Mouse (Mus musculus) hindbrain, embryonic 10.5 days (tissue): ENCODE data around the gene Akr1c12. TPM values are rescaled to one million over a fixed set of nuclear protein-coding genes. Genes with fewer than 3 reads are reported as not detected.
"Not testable (repeated sequence)": the region's sequence is repeated elsewhere in the genome, so short reads cannot be mapped to it uniquely, and the experiment has no call there.

Source experiments
- DNase-seq: peaks from one replicate; pipeline ENCODE4 v3.0.0-alpha.2; 2017; ENCODE audit warnings: low spot score
- H3K27ac ChIP-seq: fragments of 300-500 bp; sonication (generic); 2 replicates; pipeline ENCODE4 v1.5.1; 2016; ENCODE audit warnings: mild to moderate bottlenecking, moderate library complexity
- H3K27me3 ChIP-seq: fragments of 300-500 bp; sonication (generic); 2 replicates; pipeline ENCODE4 v1.6.1; 2016; ENCODE audit warnings: mild to moderate bottlenecking; ENCODE audit not compliant: poor library complexity, insufficient read depth, severe bottlenecking
- H3K36me3 ChIP-seq: fragments of 300-500 bp; sonication (generic); 2 replicates; pipeline ENCODE4 v1.6.1; 2016; ENCODE audit warnings: mild to moderate bottlenecking, moderate library complexity
- H3K4me1 ChIP-seq: fragments of 300-500 bp; sonication (generic); replicated peaks from 2 replicates; pipeline ENCODE4 v1.6.1; 2016; ENCODE audit warnings: mild to moderate bottlenecking
- H3K4me3 ChIP-seq: fragments of 300-500 bp; sonication (generic); 2 replicates; pipeline ENCODE4 v1.5.1; 2016; ENCODE audit warnings: mild to moderate bottlenecking, moderate library complexity
- H3K9me3 ChIP-seq: fragments of 300-500 bp; sonication (generic); 2 replicates; pipeline ENCODE4 v1.6.1; 2016; ENCODE audit warnings: mild to moderate bottlenecking, moderate library complexity
- WGBS: fragments of 180-500 bp; shearing (Covaris S2); methylation state at CpG from one replicate; pipeline ENCODE4 v1.1.7; 2016; 5-methylcytosine and 5-hydroxymethylcytosine counted together
- polyA plus RNA-seq: library from polyadenylated mRNA; unstranded; fragments of >200 nt; fragmentation: Nextera tagmentation; extraction: Ambion mirVana; gene quantifications from 2 replicates; pipeline ENCODE4 v1.2.1, GENCODE M21; 2016

The Akr1c12 gene
- 0.17 TPM in 1 of 2 replicates, not detected in the other for polyA plus RNA-seq

- Histone ChIP-seq H3K4me1 (no peaks in the 10 kb centered on the region), H3K27me3 (no peaks in the 10 kb centered on the region)
- WGBS: 76% methylated on average over 4 of the region's 4 CpGs
Observed at GRCm38 (mm10) chr13:4279284-4279683, at the start of gene Akr1c12. Gene Akr1c12 (minus strand): TSS chr13:4279433.

GRCm38 (mm10) chr13:4318773-4319172 is 39.5 kb upstream of the Akr1c12 start:
- DNase-seq: no peak
- H3K27ac ChIP-seq: no peak overlapping the region
- H3K36me3 ChIP-seq: no peaks in the 10 kb centered on the region
- no peaks in the 10 kb centered on the region for H3K9me3 ChIP-seq
- WGBS: 89% methylated on average over 2 of the region's 2 CpGs
- no peaks in the 10 kb centered on the region for H3K27me3 ChIP-seq
- H3K4me3 ChIP-seq: no peak overlapping the region
- no peaks in the 10 kb centered on the region for H3K4me1 ChIP-seq

More at GRCm38 (mm10) chr13:4279284-4279683, at the start of gene Akr1c12:
- H3K36me3 ChIP-seq: no peaks in the 10 kb centered on the region
- no peak for DNase-seq
- no peaks in the 10 kb centered on the region for H3K9me3 ChIP-seq
- no peak within 1 kb of the TSS for H3K27ac ChIP-seq
- H3K4me3 ChIP-seq: no peak within 1 kb of the TSS

- no peak for DNase-seq
- 85% methylated on average over 2 of the region's 2 CpGs for WGBS
- Histone ChIP-seq H3K9me3 (no peaks in the 10 kb centered on the region), H3K4me1 (no peaks in the 10 kb centered on the region), H3K27me3 (no peaks in the 10 kb centered on the region), H3K27ac (no peak overlapping the region), H3K36me3 (no peaks in the 10 kb centered on the region), H3K4me3 (no peak overlapping the region)
Observed at GRCm38 (mm10) chr13:4313907-4314306, 34.7 kb upstream of the Akr1c12 start.

- no peaks in the 10 kb centered on the region for H3K27me3 ChIP-seq
- H3K36me3 ChIP-seq: no peaks in the 10 kb centered on the region
- H3K4me3 ChIP-seq: no peak overlapping the region
- H3K4me1 ChIP-seq: no peaks in the 10 kb centered on the region
- DNase-seq: no peak
- no peaks in the 10 kb centered on the region for H3K9me3 ChIP-seq
- H3K27ac ChIP-seq: no peak overlapping the region
- WGBS: 54% methylated on average over 2 of the region's 2 CpGs
Observed at GRCm38 (mm10) chr13:4304861-4305565, 25.8 kb upstream of the Akr1c12 start.

GRCm38 (mm10) chr13:4296991-4297390 is 17.8 kb upstream of the Akr1c12 start:
- Histone ChIP-seq H3K27me3 (no peaks in the 10 kb centered on the region), H3K9me3 (no peaks in the 10 kb centered on the region), H3K27ac (no peak overlapping the region), H3K4me3 (no peak overlapping the region), H3K4me1 (no peaks in the 10 kb centered on the region), H3K36me3 (no peaks in the 10 kb centered on the region)
- 90% methylated on average over 4 of the region's 4 CpGs for whole genome bisulfite sequencing
- DNase-seq: no peak

- H3K27ac ChIP-seq: no peak overlapping the region
- DNase-seq: no peak
- no peaks in the 10 kb centered on the region for H3K4me1 ChIP-seq
- no peaks in the 10 kb centered on the region for H3K36me3 ChIP-seq
- no peaks in the 10 kb centered on the region for H3K9me3 ChIP-seq
- 45% methylated on average over 7 of the region's 7 CpGs for WGBS
- H3K27me3 ChIP-seq: no peaks in the 10 kb centered on the region
- no peak overlapping the region for H3K4me3 ChIP-seq
Observed at GRCm38 (mm10) chr13:4281471-4282412, 2.5 kb upstream of the Akr1c12 start.

- no peak overlapping the region for H3K4me3 ChIP-seq
- H3K36me3 ChIP-seq: no peaks in the 10 kb centered on the region
- H3K27me3 ChIP-seq: no peaks in the 10 kb centered on the region
- H3K27ac ChIP-seq: no peak overlapping the region
- DNase-seq: no peak
- H3K4me1 ChIP-seq: no peaks in the 10 kb centered on the region
- no peaks in the 10 kb centered on the region for H3K9me3 ChIP-seq
- 90% methylated on average over 2 of the region's 2 CpGs for WGBS
Observed at GRCm38 (mm10) chr13:4277526-4277925, 1.7 kb downstream of the Akr1c12 start.

GRCm38 (mm10) chr13:4270860-4271259 is 8.4 kb downstream of the Akr1c12 start:
- no peak for DNase-seq

GRCm38 (mm10) chr13:4265455-4265854 is 13.8 kb downstream of the Akr1c12 start:
- not testable (repeated sequence) for H3K27me3 ChIP-seq, H3K9me3 ChIP-seq, H3K27ac ChIP-seq, DNase-seq, H3K4me3 ChIP-seq, H3K4me1 ChIP-seq, H3K36me3 ChIP-seq
- 90% methylated on average over 2 of the region's 2 CpGs for WGBS

More at GRCm38 (mm10) chr13:4270860-4271259, 8.4 kb downstream of the Akr1c12 start:
- Histone ChIP-seq H3K36me3 (no peaks in the 10 kb centered on the region), H3K4me1 (no peaks in the 10 kb centered on the region), H3K4me3 (no peak overlapping the region), H3K9me3 (no peaks in the 10 kb centered on the region), H3K27me3 (no peaks in the 10 kb centered on the region), H3K27ac (no peak overlapping the region)

- H3K36me3 ChIP-seq: no peaks in the 10 kb centered on the region
- no peaks in the 10 kb centered on the region for H3K4me1 ChIP-seq
- no peak overlapping the region for H3K27ac ChIP-seq
- WGBS: 85% methylated on average over 2 of the region's 2 CpGs
- H3K9me3 ChIP-seq: no peaks in the 10 kb centered on the region
- H3K27me3 ChIP-seq: no peaks in the 10 kb centered on the region
- no peak for DNase-seq
- H3K4me3 ChIP-seq: no peak overlapping the region
Observed at GRCm38 (mm10) chr13:4265047-4265446, 14.2 kb downstream of the Akr1c12 start.

- H3K4me3 ChIP-seq: no peak overlapping the region
- H3K27me3 ChIP-seq: no peaks in the 10 kb centered on the region
- H3K27ac ChIP-seq: no peak overlapping the region
- no peaks in the 10 kb centered on the region for H3K4me1 ChIP-seq
- H3K36me3 ChIP-seq: no peaks in the 10 kb centered on the region
- WGBS: 85% methylated on average over 3 of the region's 3 CpGs
- H3K9me3 ChIP-seq: no peaks in the 10 kb centered on the region
- no peak for DNase-seq
Observed at GRCm38 (mm10) chr13:4264612-4265011, 14.6 kb downstream of the Akr1c12 start.

- H3K4me3 ChIP-seq: no peak overlapping the region
- no peak overlapping the region for H3K27ac ChIP-seq
- H3K36me3 ChIP-seq: no peaks in the 10 kb centered on the region
- no peaks in the 10 kb centered on the region for H3K4me1 ChIP-seq
- DNase-seq: no peak
- no peaks in the 10 kb centered on the region for H3K9me3 ChIP-seq
- H3K27me3 ChIP-seq: no peaks in the 10 kb centered on the region
- WGBS: 83% methylated on average over 6 of the region's 6 CpGs
Observed at GRCm38 (mm10) chr13:4257349-4257748, 21.9 kb downstream of the Akr1c12 start.

GRCm38 (mm10) chr13:4256894-4257293 is 22.3 kb downstream of the Akr1c12 start:
- H3K9me3 ChIP-seq, H3K4me1 ChIP-seq, H3K27me3 ChIP-seq, H3K4me3 ChIP-seq, DNase-seq, H3K36me3 ChIP-seq, H3K27ac ChIP-seq: not testable (repeated sequence)
